Mouse (Mus musculus) adrenal gland, adult 18-20 months (tissue): Measurements from ENCODE around the gene Antxrl. TPM values are rescaled to one million over a fixed set of nuclear protein-coding genes. Genes with fewer than 3 reads are reported as not detected.
A peak's percentile ranks its signal among the peaks of the same experiment; 100 is the strongest.

Experiments
- DNase-seq, 2 experiments: peaks; one replicate each; pipeline ENCODE4 v3.0.0; 2021 to 2022; ENCODE audit warnings: low spot score in 2 of 2
- long read RNA-seq, 2 experiments: library from polyadenylated mRNA; stranded (forward); transcript quantifications; one replicate each; pipeline ENCODE4 v2.0.0; 2021
- total RNA-seq, 2 experiments: library from RNA; stranded (reverse); gene quantifications; 1 replicate in 1 of 2; 2 replicates in 1 of 2; pipeline ENCODE4 v1.2.3; 2021

Antxrl gene
- total RNA-seq = not detected
- long read RNA-seq, experiment 1 = 0 reads
- long read RNA-seq, experiment 2 = 0 reads

GRCm38 (mm10) chr14:34052516-34052915 is at the start of gene Antxrl:
Antxrl (plus strand) TSS chr14:34052707.
- no peak for DNase-seq

GRCm38 (mm10) chr14:34015063-34015462 is 37.4 kb upstream of the Antxrl start, which contains the start of gene Gm30083:
Gm30083 (minus strand) TSS chr14:34015182.
- no peak for DNase-seq

- DNase-seq = no peak
Measured at GRCm38 (mm10) chr14:34016381-34016780, 36.1 kb upstream of the Antxrl start, which contains the start of gene Gm5460. Gm5460 (plus strand) TSS chr14:34016758.

- DNase-seq = no peak
Measured at GRCm38 (mm10) chr14:34016938-34017337, 35.6 kb upstream of the Antxrl start.

DNA sequence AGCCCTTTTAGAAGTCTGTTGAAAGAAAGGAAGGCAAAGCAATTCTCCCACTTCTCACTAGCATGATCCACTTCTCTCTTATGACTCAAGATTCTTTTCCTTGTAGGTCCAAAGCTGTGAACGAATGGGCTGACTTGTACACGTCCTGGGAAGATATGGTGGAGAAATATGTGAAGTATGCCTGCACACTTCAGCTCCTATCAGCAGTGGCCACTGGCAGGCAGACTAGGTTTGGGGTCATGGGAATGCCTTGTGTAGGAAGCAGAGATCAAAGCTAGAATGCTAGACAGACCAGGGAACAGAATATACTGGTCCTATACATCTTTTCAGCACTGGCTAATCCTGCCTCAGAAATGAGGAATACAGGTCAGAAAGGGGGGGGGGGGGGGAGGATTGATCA is 25.8 kb upstream of the Antxrl start:
- DNase-seq = no peak

DNA sequence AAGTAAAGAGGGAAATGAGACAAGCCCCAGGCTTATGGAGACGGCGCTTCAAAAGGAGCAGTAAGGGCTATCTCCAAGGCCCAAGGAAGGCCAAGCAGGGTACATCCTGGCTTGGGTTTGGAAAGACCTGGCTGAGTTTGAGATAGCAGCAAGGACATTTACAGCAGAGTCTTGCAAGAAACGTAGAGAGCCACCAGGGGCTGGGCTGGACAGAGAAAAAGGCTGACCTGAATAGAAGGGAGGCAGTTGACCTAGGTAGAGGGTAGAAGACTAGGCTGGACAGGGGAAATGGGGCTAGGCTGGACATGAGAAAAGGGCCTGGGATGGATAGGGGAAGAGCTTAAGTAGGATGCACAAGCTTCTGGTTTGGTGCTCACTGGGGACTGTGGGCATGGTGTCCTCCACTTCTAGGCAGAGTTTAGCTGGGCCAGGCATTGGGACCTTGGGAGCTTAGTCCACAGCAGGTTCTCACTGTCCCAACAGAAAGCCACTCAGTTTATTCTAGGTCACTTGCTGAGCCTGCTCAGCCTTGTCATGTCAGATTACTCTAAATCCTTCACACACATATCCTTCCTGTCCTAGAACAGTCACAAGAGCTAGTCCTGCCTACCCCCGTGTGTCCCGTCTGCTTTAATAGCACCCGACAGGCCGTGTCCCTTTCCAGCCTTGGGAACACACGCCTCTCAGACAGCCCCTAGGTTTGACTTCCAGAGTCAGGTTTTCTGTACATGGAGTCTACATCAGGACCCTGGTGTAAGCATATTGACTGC is 18.5 kb upstream of the Antxrl start:
- DNase-seq = peak in 1 of 2 experiments; percentile 6

DNA sequence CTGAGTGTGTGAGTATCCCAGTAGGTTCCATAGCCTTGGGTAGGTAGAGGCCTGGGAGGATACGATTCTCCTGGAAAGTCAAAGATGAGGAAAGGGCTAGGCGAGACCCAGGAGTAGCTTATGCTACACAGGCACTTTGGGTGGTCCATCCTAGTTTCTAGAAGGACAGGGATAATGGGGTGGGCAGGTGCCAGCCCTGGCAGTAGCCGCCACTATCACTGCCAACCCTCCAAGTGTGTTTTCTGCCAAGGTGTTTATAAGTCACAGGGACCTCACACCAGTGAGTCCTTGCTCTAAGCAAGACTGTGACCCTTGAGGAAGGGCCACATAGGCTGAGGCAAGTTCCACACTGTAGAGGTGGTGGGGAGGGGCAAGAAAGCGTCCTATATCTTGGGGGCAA is 11.3 kb upstream of the Antxrl start:
- DNase-seq = no peak

- DNase-seq = no peak
Measured at GRCm38 (mm10) chr14:34043341-34043740, 9.2 kb upstream of the Antxrl start.

DNA sequence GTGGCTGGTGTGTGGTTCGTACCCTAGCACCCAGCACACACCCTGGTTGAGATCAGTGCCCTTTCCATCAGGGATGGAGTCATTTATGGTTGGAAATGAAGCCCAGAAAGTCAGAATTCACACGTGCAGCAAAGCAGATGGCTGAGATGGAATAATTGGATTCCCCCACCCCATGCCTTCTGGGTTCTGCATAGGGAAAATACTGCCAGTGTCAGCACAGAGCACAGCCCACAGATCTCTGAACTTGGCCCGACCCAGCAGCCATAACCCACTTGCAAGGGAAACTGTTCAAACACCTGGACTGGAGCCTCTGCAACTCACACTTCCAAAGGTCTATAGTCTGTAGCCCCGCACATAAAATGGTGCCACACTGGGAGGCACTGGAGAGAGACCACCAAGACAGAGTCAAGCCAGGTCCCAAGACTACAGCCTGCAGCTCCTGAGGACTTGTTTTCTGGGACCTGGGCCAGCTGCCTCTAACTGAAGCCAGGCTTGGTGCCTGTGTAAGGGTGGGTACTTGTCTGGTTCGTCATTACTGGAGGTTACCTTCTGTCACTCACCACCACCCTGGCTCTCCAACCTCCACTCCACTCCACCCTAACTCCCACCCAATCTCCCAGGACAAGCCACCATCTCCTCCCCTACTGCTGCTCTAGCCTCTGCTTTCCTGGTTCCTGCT is 2.3 kb upstream of the Antxrl start:
- DNase-seq = no peak

DNA sequence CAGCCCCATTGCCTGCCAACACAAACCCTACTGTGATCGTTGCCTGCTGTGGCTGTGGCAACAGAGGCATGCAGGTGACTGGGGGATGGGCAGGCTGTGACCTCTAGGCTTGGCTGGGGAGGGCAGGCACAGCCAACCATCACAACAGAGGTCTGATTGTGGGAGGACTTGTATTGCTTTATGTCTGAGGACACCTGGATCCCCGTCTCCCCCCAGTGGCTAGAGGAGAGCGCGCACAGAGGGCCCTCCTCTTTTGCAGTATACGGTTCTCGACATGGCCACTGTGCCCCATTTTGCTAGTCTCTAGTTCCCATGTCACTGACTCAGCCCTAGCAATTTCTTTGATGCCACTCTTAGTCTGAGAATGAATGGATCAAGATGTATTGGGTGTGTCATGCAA is 19.2 kb downstream of the Antxrl start:
- no peak for DNase-seq

DNA sequence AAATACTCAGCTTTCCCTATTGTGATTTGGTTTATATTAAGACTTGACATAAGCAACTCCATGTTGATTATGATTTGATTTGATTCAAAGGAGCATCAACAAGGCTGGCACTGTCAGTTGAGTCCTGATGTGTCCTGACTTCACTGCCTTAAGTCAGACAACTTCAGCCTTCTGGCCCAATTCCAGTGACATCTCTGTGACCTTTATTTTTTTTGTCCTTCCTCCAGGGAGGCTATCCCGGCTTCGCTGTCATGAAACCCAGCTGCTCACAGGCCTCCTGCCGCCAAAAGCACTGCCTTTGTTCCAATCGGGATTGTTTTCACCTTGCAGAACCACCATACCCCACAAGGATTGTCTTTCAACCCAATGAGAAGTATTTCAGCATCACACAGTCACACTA is 22.8 kb downstream of the Antxrl start:
- no peak for DNase-seq

DNA sequence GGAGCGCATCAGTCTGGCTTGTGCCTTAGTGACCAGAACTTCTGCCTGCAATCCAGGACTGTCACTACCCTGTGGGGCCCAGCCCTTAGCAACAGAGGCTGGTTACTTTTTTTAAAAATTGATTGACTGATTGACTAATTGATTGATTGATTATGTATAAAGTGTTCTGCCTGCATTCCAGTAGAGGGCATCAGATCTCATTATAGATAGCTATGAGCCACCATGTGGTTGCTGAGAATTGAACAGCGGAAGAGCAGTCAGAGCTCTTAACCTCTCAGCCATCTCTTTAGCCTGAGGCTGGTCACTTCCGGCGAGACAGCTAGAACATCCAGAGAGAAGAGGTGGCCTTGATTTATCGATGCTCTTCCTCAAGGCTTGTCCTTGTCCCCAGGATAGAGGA is 24.7 kb downstream of the Antxrl start:
- DNase-seq = no peak

DNA sequence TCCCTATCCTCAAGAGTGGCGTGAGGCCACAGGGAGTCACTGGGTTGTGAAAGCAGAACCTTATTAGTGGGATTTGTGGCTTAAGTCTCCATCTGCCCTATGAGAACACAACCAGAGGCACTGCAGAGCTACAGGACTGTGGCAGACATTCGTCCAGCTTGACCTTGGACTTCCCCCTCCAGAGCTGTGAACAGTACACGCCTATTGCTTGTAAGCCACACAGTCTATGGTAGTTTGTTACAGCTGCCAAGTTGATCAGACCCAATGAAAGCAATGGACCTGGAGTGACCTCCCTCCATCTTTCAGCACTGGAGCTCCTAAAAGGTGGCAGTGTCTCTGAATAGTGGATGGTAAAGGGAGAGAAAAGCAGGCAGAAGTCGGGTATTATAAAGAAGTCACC is 25.8 kb downstream of the Antxrl start:
- no peak for DNase-seq

DNA sequence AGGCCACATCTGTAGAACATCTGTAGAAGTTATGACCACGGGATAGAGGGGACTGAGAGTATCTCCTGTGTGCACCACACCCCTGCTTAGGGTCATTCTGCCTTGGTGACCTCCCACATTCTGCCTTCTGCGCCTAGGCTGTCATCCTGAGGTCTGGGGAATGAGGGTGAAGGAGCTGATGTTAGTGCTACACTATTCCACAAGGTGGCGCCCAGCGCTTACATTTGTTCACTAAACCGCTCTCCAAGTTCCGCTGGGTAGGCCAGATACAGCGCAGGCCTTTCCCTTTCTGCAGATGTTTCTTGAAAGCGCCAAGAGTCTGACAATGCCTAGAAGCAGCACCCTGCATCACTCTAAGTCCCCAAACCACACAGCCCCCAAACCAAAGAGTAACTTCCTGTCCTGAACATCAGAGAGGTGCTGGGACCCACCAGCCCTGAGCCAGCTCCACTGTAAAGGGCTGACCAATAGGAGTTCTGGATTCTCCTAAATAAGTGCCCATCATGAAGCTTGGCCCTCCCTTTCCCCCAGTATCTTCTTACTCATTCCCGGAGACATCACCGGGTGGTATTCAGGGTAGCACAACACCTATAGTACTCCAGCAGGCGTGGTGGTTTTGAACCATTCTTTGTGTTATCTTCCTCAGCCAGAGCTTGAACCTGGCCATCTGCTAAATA is 28.0 kb downstream of the Antxrl start:
- peak; percentile 66 to 68 for DNase-seq

DNA sequence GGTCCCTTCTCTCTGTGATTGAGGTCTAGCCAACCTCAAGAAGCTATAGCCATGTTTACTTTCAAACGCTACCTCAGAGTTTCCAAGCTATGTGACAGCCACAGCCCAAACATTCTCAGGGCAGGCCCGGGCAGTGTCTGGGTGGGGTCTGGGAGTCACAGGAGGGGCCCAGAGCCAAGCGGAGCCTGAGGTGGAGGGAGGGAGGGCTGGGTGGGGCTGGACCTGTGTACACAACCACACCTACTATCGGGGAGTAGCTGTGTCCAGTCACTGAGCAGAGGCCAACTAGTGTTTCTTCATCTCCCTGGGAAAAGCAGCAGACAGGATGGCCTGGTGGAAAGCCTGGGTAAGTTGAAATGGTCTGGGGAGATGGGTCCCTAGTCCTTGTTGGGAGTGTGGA is 33.2 kb downstream of the Antxrl start, which contains the start of gene Anxa8:
Gene Anxa8 (plus strand): TSS at position 251 of the 400 bp plus-strand sequence.
- no peak for DNase-seq

DNA sequence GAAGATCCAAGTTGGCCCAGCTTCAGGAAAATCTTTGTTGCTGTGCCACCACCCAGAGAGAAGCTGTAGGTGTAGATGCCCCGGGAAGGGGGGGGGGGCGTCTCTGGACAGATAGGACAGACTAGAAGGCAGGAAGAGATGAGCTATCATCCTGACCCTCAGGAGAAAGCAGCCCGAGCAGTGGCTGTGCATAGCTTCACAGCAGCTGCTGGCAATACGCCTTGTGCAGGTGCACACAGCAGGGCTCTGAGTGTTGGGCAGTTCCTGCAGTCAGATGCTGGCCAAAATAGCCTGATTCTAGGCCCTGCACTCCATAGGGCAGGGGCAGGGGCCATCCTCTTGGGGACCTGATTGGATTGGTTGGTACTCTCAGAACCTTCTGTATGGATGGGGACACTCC is 34.3 kb downstream of the Antxrl start:
- no peak for DNase-seq

- no peak for DNase-seq
Measured at GRCm38 (mm10) chr14:34087856-34088398, 35.4 kb downstream of the Antxrl start.

- no peak for DNase-seq
Measured at GRCm38 (mm10) chr14:34089796-34090195, 37.3 kb downstream of the Antxrl start.

DNA sequence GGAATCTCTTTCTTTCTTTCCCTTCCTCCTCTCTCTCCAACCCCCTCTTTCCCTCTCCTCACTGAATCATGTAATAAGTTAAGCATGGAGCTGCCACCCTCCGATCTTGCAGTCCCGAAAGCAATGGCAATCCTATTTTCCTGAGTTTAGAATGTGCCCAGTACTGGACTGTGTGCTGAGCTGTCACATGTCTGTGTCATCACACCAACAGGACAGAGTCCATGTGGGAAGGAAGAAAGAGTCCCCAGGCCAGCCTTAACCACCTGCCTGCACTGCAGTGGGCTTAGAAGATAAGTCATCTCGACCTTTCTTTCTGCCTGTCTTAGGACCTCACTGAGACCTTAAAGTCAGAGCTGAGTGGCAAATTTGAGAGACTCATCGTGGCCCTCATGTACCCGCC is 39.0 kb downstream of the Antxrl start:
- no peak for DNase-seq

GRCm38 (mm10) chr14:34092856-34093255 is 40.3 kb downstream of the Antxrl start:
- no peak for DNase-seq

DNA sequence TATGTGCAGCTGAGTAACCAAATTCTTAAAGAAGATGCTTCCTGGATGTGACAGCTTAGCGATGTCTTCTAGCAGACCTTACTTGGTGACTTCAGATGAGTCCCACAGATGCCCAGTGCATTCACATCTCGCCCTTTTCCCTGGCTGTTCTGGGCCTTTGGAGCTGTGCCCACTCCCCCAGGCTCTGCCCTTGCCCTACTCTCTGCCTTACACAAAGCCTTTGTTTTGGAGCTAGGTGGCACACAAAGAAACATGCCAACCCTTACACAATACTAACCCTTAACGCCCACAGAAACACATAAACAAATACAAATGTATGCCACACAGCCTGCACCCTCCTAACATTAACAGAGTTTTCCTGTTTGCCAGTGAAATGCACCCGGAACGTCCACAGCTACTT is 43.7 kb downstream of the Antxrl start:
- no peak for DNase-seq

DNA sequence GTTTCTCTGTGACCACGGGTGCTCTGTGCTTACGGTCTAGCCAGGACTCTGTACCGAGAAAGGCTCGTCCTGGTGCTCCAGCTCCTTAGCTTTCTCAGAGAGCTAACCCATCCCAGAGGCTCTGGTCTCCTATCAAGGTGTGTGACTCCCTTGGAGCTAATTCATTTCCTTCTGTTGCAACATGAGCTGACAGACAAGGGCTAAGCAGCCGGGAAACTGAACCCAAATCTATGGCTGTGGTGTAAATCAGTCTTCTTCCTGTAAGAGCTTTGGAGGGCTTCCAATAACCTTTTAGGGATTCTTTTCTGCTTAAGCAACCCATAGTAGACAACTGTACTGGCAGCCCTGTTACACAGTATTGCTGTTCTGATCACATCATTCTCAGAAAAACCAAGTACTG is 50.1 kb downstream of the Antxrl start, which contains the start of gene A630023A22Rik:
Gene A630023A22Rik (minus strand): TSS at position 154 of the 400 bp plus-strand sequence.
- no peak for DNase-seq
